Mouse (Mus musculus) layer of hippocampus, adult 9-11 months (tissue): ENCODE results near the gene Olfr149.
"Not testable (repeated sequence)": the region's sequence is repeated elsewhere in the genome, so short reads cannot be mapped to it uniquely, and the experiment has no call there.

Experiments
- DNase-seq: peaks from one replicate; pipeline ENCODE4 v3.0.0; 2022

The Olfr149 gene

DNA sequence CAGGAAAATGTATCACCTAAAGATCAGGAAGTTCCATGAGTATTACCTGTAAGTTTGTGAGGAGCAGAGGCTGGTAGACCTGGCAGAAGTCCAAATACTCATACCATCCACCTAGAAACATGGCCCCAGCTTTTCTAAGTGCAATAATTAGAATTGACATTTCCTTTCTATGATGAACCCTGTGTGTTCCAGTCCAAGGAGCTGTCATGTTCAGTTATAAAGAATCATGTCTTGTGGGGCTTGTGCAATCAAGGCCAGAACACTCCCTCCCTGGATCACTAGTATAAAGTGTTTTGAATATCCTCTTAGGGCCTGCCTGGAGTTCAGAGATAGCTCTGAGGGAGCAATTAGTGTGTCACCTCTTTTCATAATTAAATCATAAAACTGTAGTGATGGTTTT lies at the start of gene Olfr149:
Gene Olfr149 (minus strand): TSS at position 101 of the 400 bp plus-strand sequence.
- DNase-seq: no peak

- peak; percentile 6 for DNase-seq
Measured at GRCm38 (mm10) chr9:39746428-39746827, 39.5 kb upstream of the Olfr149 start.

- no peak for DNase-seq
Measured at GRCm38 (mm10) chr9:39745949-39746348, 39.0 kb upstream of the Olfr149 start, which contains the start of gene Olfr967. Olfr967 (plus strand) TSS chr9:39746249.

DNA sequence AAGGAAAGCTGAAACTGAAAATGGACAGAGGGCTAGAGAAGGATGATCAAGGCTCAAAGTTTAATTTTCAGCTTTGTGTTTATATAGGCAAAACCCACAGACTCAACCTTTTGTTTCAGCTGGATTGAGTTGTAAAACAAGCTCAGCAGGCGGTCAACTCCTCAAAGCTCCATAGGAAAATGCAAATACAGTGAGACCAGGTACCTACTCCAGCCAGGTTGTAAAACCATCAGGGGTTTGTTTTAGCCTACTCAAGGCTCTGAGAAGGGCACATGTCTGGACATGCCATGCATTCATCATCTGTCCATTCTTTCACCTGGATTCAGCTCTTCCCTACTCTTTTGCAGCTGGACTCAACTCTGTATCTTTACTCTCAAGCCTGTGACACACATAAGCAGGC lies 33.8 kb upstream of the Olfr149 start:
- no peak for DNase-seq

DNA sequence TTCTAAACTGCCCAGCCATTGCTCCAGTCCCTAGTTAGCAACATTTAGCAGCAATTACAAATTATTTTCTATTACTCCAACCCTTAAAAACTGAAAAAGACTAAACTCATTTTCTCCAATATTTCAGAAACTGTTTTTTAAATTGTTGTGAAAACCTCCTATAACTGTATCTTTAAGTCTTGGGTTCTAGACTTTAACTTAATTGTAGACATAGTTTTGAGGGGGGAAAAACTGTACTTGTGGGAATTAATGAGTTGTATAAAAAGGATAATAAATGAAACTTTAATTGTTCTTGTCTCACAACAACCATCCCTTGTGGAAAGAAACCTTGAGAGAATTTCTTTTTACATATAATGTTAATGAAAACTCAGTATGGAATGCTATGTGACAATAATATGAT lies 23.8 kb upstream of the Olfr149 start, which contains the start of gene Olfr150:
Gene Olfr150 (plus strand): TSS at position 301 of the 400 bp plus-strand sequence.
- DNase-seq: no peak

DNA sequence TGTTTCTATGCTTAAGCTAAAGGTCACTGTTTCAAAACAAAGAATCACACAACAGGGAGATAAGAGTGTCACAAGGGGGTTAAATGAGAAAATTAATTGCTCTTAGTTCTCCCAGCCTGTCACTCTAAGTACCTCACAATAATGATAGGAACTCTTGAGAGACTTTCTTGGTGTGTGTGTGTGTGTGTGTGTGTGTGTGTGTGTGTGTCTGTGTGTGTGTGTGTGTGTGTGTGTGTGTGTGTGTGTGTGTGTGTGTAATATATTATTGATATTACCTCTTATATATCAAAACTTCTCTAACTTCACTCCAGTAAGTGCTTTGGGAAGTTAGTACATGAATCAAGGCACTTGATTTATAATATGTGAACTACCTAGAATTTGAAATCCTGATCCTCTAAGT lies 4.1 kb upstream of the Olfr149 start, which contains the start of gene Olfr965:
Gene Olfr965 (plus strand): TSS at position 301 of the 400 bp plus-strand sequence.
- no peak for DNase-seq

- no peak for DNase-seq
Measured at GRCm38 (mm10) chr9:39708958-39709357, 2.0 kb upstream of the Olfr149 start.

GRCm38 (mm10) chr9:39701123-39701522 lies 5.8 kb downstream of the Olfr149 start:
- not testable (repeated sequence) for DNase-seq

DNA sequence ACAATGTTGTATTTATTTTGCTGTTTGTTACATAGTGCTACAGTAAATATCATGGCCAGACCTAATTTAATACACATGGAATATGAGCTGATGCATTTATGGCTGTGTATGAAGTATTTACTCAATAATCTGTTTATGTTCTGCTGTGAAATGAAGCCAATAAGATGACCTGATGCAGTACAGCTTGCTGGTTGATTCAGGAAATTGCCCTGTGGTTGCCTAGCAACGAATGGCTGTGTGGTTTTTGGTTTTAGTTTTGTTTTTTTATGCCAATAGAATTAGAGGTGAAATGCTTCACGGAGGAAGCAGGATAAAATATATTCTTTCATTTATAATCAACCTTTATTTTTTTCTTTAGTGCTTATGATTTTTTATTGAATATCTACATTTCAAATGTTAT lies 27.6 kb downstream of the Olfr149 start:
- peak; percentile 16 for DNase-seq

GRCm38 (mm10) chr9:39678557-39678956 lies 28.4 kb downstream of the Olfr149 start:
- DNase-seq: no peak

- no peak for DNase-seq
Measured at GRCm38 (mm10) chr9:39674820-39675219, 32.1 kb downstream of the Olfr149 start.

DNA sequence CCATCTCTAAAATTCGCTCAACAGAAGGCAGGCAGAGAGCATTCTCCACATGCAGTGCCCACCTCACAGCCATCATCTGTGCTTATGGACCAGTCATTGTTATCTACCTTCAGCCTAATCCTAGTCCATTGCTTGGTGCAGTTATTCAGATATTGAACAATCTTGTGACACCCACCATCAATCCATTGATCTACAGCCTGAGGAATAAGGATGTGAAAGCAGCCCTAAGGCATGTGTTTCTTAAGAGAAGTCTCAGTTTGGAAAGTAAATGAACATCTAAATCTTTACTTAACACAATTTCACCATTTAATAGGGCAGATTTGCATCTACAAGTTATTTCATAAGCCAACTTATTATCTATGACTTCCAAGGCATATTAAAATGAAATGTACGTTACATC lies 37.2 kb downstream of the Olfr149 start:
- DNase-seq: no peak

GRCm38 (mm10) chr9:39666905-39667304 lies 40.0 kb downstream of the Olfr149 start, which contains the start of gene Olfr963:
Olfr963 (plus strand) TSS chr9:39667205.
- no peak for DNase-seq

GRCm38 (mm10) chr9:39654756-39655396 lies 52.0 kb downstream of the Olfr149 start:
- DNase-seq: peak; percentile 44
